Mouse (Mus musculus) ovary, adult 10 weeks (tissue): ENCODE results near the gene Pla2g4e. TPM values are rescaled to one million over a fixed set of nuclear protein-coding genes. Genes with fewer than 3 reads are reported as not detected.

Experiments used
- polyA plus RNA-seq: library from polyadenylated mRNA; stranded (reverse); fragments of 350-450 nt; fragmentation: Illumina TruSeq; extraction: RNeasy Lipid Tissue Mini Kit (QIAGEN cat#74804); gene quantifications from one replicate; pipeline ENCODE4 v1.2.3, GENCODE M21; 2014

Pla2g4e gene
- 0.09 TPM for polyA plus RNA-seq

GRCm38 (mm10) chr2:120244679-120245420, at the start of gene Pla2g4e:
TSS of gene Pla2g4e (minus strand) at chr2:120245335.

GRCm38 (mm10) chr2:120288995-120289394, 43.9 kb upstream of the Pla2g4e start, which contains the start of gene Pla2g4d:
TSS of gene Pla2g4d (minus strand) at chr2:120289197.

GRCm38 (mm10) chr2:120154361-120154894, 90.7 kb downstream of the Pla2g4e start, which contains the start of gene Ehd4:
TSS of gene Ehd4 (minus strand) at chr2:120154606.

Other genes with a start within 250 kb of the Pla2g4e start
- gene Jmjd7, start 217.9 kb downstream of the Pla2g4e start, polyA plus RNA-seq, result 0.74 TPM
- 0.34 TPM for gene Gm28042, start 217.8 kb downstream of the Pla2g4e start, polyA plus RNA-seq
- gene Pla2g4b, start 211.9 kb downstream of the Pla2g4e start, polyA plus RNA-seq, result 0.63 TPM
- 46.0 TPM for gene Ehd4, start 90.7 kb downstream of the Pla2g4e start, polyA plus RNA-seq
- not detected for gene Pla2g4d, start 43.9 kb upstream of the Pla2g4e start, polyA plus RNA-seq
- gene Pla2g4f, start 68.8 kb upstream of the Pla2g4e start, polyA plus RNA-seq, result not detected
- gene Vps39, start 107.8 kb upstream of the Pla2g4e start, polyA plus RNA-seq, result 23.3 TPM
- 23.1 TPM for gene Ganc, start 158.6 kb upstream of the Pla2g4e start, polyA plus RNA-seq
- gene Tmem87a, start 158.8 kb upstream of the Pla2g4e start, polyA plus RNA-seq, result 141 TPM
- not detected for gene Capn3, start 210.7 kb upstream of the Pla2g4e start, polyA plus RNA-seq